Mouse (Mus musculus): ENCODE data around the gene Shisa7. TPM values are rescaled to one million over a fixed set of nuclear protein-coding genes. Genes with fewer than 3 reads are reported as not detected.

Shisa7 gene
- 0.09 TPM in 1 of 2 replicates, not detected in the other for polyA plus RNA-seq (2012; ENCODE audit: low replicate concordance)

GRCm38 (mm10) chr7:4844245-4844916 is at the start of gene Shisa7:
TSS of gene Shisa7 (minus strand) at chr7:4844696.

GRCm38 (mm10) chr7:4876753-4877221 is 32.3 kb upstream of the Shisa7 start, which contains the start of gene Isoc2a:
TSS of gene Isoc2a (plus strand) at chr7:4877153.

DNA sequence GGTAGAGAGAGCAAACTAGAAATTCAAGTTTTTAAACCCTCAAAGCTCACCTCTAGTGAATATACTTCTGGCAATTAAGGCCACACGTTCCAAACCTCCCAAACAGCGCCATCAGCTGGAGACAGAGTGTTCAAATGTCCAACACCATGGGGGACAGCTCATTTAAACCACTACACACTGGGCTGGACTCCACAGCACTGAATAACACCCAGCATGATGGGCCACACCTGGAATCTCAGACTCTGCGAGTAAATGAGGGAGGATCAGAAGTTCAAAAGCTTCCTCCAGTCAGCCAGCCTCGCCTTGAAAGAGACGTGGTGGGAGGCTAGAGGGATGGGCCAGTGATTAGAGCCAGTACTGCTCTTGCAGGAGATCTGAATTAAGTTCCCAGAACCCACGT is 25.6 kb upstream of the Shisa7 start, which contains the start of gene Isoc2b:
Isoc2b (minus strand) TSS at position 126 of the 400 bp plus-strand sequence.

DNA sequence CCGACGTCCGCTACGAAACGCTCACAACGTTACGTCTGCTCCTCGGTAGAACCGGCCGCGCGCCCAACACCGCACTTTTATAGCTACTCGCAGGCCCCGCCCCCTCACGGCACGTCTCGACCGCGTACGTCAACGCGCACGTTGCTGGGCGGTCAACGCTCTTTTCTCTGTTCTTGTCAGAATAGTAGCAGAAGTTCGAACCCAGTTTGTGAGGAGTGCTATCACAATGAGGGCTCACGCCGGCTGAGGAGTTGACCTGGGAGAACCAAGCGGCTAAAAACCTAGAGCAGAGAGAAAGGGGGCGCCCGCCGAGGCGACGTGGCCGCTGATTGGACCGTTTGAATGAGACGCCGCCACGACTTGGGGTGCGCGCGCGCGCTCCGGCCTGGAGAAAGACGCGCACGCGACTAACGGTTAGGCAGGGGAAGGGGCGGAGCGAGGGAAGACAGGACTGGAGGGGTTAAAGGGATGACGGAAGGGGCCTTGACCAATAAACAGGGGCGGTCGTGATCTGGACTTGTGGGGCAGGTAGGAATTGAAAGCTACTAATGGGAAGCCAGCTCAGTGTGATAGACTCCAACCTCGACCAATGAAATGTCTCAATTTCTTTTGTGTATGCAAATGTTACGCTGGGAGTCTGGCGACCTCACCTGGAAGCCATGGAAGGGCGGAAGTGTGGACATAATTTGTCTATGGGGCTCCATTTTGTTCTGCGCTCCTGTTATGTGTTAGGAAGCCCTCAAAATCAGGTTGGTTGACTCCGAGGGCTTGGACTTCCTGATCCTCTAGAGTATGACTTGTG is 32.0 kb downstream of the Shisa7 start, which contains the start of gene Ube2s:
Ube2s (minus strand) TSS at position 288 of the 802 bp plus-strand sequence.

GRCm38 (mm10) chr7:4792278-4793212 is 52.0 kb downstream of the Shisa7 start, which contains the start of gene Rpl28:
TSS of gene Rpl28 (plus strand) at chr7:4792874.

GRCm38 (mm10) chr7:4789436-4789935 is 55.0 kb downstream of the Shisa7 start, which contains the start of gene Tmem238:
TSS of gene Tmem238 (minus strand) at chr7:4789656.

DNA sequence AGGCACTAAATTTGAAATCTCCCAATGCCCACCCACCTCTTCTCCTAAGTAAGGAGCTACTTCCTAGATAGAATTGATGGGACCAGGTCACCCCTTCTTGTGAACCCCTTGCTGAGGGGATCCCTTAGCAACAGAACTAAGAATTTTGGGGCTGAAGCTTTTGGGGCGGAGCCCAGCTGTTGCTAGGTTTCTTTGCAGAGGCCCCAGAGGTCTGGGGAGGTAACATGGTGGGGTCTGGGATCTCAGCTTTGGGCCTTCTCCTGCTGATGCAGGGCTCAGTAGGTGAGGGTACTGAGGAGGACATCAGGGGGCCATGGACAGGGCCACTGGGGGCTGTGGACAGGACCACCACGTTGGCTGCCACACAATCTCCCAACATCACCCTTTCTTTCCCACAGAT is 61.7 kb downstream of the Shisa7 start, which contains the start of the genes Il11 and Tmem190:
Il11 (minus strand) TSS at position 101 of the 400 bp plus-strand sequence.
Tmem190 (plus strand) TSS at position 179 of the 400 bp plus-strand sequence.

Other genes with a start within 250 kb of the Shisa7 start
- gene Ptprh, start 240.7 kb downstream of the Shisa7 start, polyA plus RNA-seq (2012; ENCODE audit: low replicate concordance), result not detected in 2 replicates
- 5.7 and 12.8 TPM in 2 replicates for gene Tmem86b, start 213.3 kb downstream of the Shisa7 start, polyA plus RNA-seq (2012; ENCODE audit: low replicate concordance)
- 230 and 262 TPM in 2 replicates for gene Ppp6r1, start 185.7 kb downstream of the Shisa7 start, polyA plus RNA-seq (2012; ENCODE audit: low replicate concordance)
- 171 and 194 TPM in 2 replicates for gene Hspbp1, start 159.6 kb downstream of the Shisa7 start, polyA plus RNA-seq (2012; ENCODE audit: low replicate concordance)
- gene Brsk1, start 154.1 kb downstream of the Shisa7 start, polyA plus RNA-seq (2012; ENCODE audit: low replicate concordance), result 0.20 TPM in 2 replicates
- 0.17 TPM in 1 of 2 replicates, not detected in the other for gene Tmem150b, start 119.4 kb downstream of the Shisa7 start, polyA plus RNA-seq (2012; ENCODE audit: low replicate concordance)
- gene Kmt5c, start 104.6 kb downstream of the Shisa7 start, polyA plus RNA-seq (2012; ENCODE audit: low replicate concordance), result 564 and 1,345 TPM in 2 replicates
- 70.9 and 249 TPM in 2 replicates for gene Cox6b2, start 91.6 kb downstream of the Shisa7 start, polyA plus RNA-seq (2012; ENCODE audit: low replicate concordance)
- not detected in 2 replicates for gene Fam71e2, start 73.4 kb downstream of the Shisa7 start, polyA plus RNA-seq (2012; ENCODE audit: low replicate concordance)
- gene Il11, start 61.8 kb downstream of the Shisa7 start, polyA plus RNA-seq (2012; ENCODE audit: low replicate concordance), result 0.17 and 0.43 TPM in 2 replicates
- gene Tmem190, start 61.8 kb downstream of the Shisa7 start, polyA plus RNA-seq (2012; ENCODE audit: low replicate concordance), result not detected in 2 replicates
- 141 and 302 TPM in 2 replicates for gene Tmem238, start 55.0 kb downstream of the Shisa7 start, polyA plus RNA-seq (2012; ENCODE audit: low replicate concordance)
- gene Rpl28, start 51.8 kb downstream of the Shisa7 start, polyA plus RNA-seq (2012; ENCODE audit: low replicate concordance), result 2,040 and 3,887 TPM in 2 replicates
- 297 and 1,174 TPM in 2 replicates for gene Ube2s, start 32.1 kb downstream of the Shisa7 start, polyA plus RNA-seq (2012; ENCODE audit: low replicate concordance)
- gene Isoc2b, start 25.6 kb upstream of the Shisa7 start, polyA plus RNA-seq (2012; ENCODE audit: low replicate concordance), result 0.36 and 0.54 TPM in 2 replicates
- 2.1 and 10.8 TPM in 2 replicates for gene Isoc2a, start 32.5 kb upstream of the Shisa7 start, polyA plus RNA-seq (2012; ENCODE audit: low replicate concordance)
- 0.27 TPM in 1 of 2 replicates, not detected in the other for gene Gm36210, start 61.8 kb upstream of the Shisa7 start, polyA plus RNA-seq (2012; ENCODE audit: low replicate concordance)
- 71.6 and 77.8 TPM in 2 replicates for gene Zfp628, start 70.5 kb upstream of the Shisa7 start, polyA plus RNA-seq (2012; ENCODE audit: low replicate concordance)
- 2.4 and 2.5 TPM in 2 replicates for gene Nat14, start 77.3 kb upstream of the Shisa7 start, polyA plus RNA-seq (2012; ENCODE audit: low replicate concordance)
- 0.38 and 0.55 TPM in 2 replicates for gene Ssc5d, start 81.1 kb upstream of the Shisa7 start, polyA plus RNA-seq (2012; ENCODE audit: low replicate concordance)
- gene Sbk2, start 119.7 kb upstream of the Shisa7 start, polyA plus RNA-seq (2012; ENCODE audit: low replicate concordance), result 0.20 and 0.42 TPM in 2 replicates
- gene Sbk3, start 126.5 kb upstream of the Shisa7 start, polyA plus RNA-seq (2012; ENCODE audit: low replicate concordance), result not detected in 2 replicates
- gene Zfp579, start 151.5 kb upstream of the Shisa7 start, polyA plus RNA-seq (2012; ENCODE audit: low replicate concordance), result 12.4 and 20.9 TPM in 2 replicates
- gene Zfp524, start 169.7 kb upstream of the Shisa7 start, polyA plus RNA-seq (2012; ENCODE audit: low replicate concordance), result 84.6 and 112 TPM in 2 replicates
- gene Fiz1, start 170.0 kb upstream of the Shisa7 start, polyA plus RNA-seq (2012; ENCODE audit: low replicate concordance), result 21.6 and 58.9 TPM in 2 replicates
- 33.3 TPM in 1 of 2 replicates, not detected in the other for gene Gm44973, start 170.8 kb upstream of the Shisa7 start, polyA plus RNA-seq (2012; ENCODE audit: low replicate concordance)
- gene Zfp865, start 175.7 kb upstream of the Shisa7 start, polyA plus RNA-seq (2012; ENCODE audit: low replicate concordance), result 98.5 and 146 TPM in 2 replicates
- gene Ccdc106, start 175.9 kb upstream of the Shisa7 start, polyA plus RNA-seq (2012; ENCODE audit: low replicate concordance), result 0.44 and 1.1 TPM in 2 replicates
- gene 4632433K11Rik, start 189.4 kb upstream of the Shisa7 start, polyA plus RNA-seq (2012; ENCODE audit: low replicate concordance), result not detected in 2 replicates
- 2.2 and 2.8 TPM in 2 replicates for gene Zfp784, start 193.8 kb upstream of the Shisa7 start, polyA plus RNA-seq (2012; ENCODE audit: low replicate concordance)
- 8.1 and 27.6 TPM in 2 replicates for gene Zfp580, start 206.8 kb upstream of the Shisa7 start, polyA plus RNA-seq (2012; ENCODE audit: low replicate concordance)
- 584 and 990 TPM in 2 replicates for gene U2af2, start 217.4 kb upstream of the Shisa7 start, polyA plus RNA-seq (2012; ENCODE audit: low replicate concordance)
- gene Epn1, start 235.5 kb upstream of the Shisa7 start, polyA plus RNA-seq (2012; ENCODE audit: low replicate concordance), result 1,843 and 1,854 TPM in 2 replicates

Data from leukemia stem cell, adult 10-12 weeks (primary cell).